ENCODE assay signal across 8 mouse cellular contexts in the genomic region with DNA sequence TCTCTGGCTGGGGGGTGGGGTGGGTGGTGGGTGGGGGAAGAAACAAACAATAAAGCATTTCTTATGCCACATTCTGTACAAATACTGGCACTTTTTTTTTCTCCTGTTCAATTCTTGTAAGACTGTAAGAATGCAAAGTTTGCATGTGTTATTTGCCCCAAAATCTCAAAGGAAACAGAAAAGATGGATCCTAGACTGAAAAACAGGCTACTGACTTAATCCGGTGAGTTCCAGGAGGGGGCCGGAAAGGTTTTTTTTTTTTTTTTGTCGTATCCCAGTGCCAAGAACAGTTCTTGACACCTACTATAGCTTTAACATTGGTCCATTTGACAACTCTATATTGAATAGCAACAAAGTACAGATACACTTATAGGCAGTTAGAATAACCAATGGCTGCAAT. TPM values are rescaled to one million over a fixed set of nuclear protein-coding genes. Genes with fewer than 3 reads are reported as not detected.
DNase-seq lines count a peak whose midpoint lies in the region; ATAC-seq and TF ChIP-seq lines count a peak whose summit lies in the region.

No protein-coding gene starts in this region.

- H3K9ac ChIP-seq in heart, embryonic 12.5 days: no peak overlapping the region
- H3K9ac ChIP-seq in hindbrain, embryonic 11.5 days (ENCODE audit: low read depth, low read length): peak overlapping the region; percentile 42; the same call in 1 of the 2 replicates

- no peak for ATAC-seq in heart, embryonic 12.5 days (ENCODE audit: insufficient number of reproducible peaks, low FRiP score)
- no peak for ATAC-seq in G1E (ENCODE audit: extremely low read depth, insufficient number of reproducible peaks, low FRiP score, poor library complexity, severe bottlenecking)
- peak; percentile 4; the same call in 1 of the 2 replicates for ATAC-seq in hindbrain, embryonic 11.5 days (ENCODE audit: low FRiP score)

- H3K9me3 ChIP-seq in heart, embryonic 12.5 days (replicated peaks): no peaks in the 10 kb centered on the region
- H3K9me3 ChIP-seq in G1E (replicated peaks): no peaks in the 10 kb centered on the region
- H3K9me3 ChIP-seq in hindbrain, embryonic 11.5 days (ENCODE audit: control insufficient read depth, low read length): no peaks in the 10 kb centered on the region
- no peaks in the 10 kb centered on the region for H3K9me3 ChIP-seq in midbrain, embryonic 10.5 days (replicated peaks)

- peaks cover 14% of the 10 kb centered on the region for H3K4me1 ChIP-seq in heart, embryonic 12.5 days (replicated peaks)
- peaks cover 19% of the 10 kb centered on the region for H3K4me1 ChIP-seq in G1E (ENCODE audit: insufficient read depth, low read depth, low read length)
- 0 out of 2 replicates have a peak, but pooled peaks cover 2% of the 10 kb centered on the region for H3K4me1 ChIP-seq in hindbrain, embryonic 11.5 days (replicated peaks; ENCODE audit: control insufficient read depth, insufficient read depth, low read length)
- peaks cover 18% of the 10 kb centered on the region for H3K4me1 ChIP-seq in midbrain, embryonic 10.5 days

- H3K4me3 ChIP-seq in heart, embryonic 12.5 days: peak overlapping the region; percentile 88
- peak overlapping the region; percentile 81 for H3K4me3 ChIP-seq in G1E (ENCODE audit: low read depth, low read length)
- peak overlapping the region; percentile 73 for H3K4me3 ChIP-seq in hindbrain, embryonic 11.5 days (ENCODE audit: low read depth, low read length)
- H3K4me3 ChIP-seq in midbrain, embryonic 10.5 days: peak overlapping the region; percentile 80

- WGBS in heart, embryonic 12.5 days: 22% methylated on average over 3 of the region's 3 CpGs
- 29% methylated on average over 3 of the region's 3 CpGs for WGBS in hindbrain, embryonic 11.5 days
- WGBS in midbrain, embryonic 10.5 days: 30% methylated on average over 3 of the region's 3 CpGs

- DNase-seq in heart, postnatal 4 days: no peak
- no peak for DNase-seq in G1E (ENCODE audit: low spot score)
- DNase-seq in hindbrain, embryonic 11.5 days (ENCODE audit: low spot score): no peak
- no peak for DNase-seq in midbrain, embryonic 10.5 days (ENCODE audit: low spot score)
- DNase-seq in gastrocnemius, adult 18-20 months (ENCODE audit: low spot score): no peak
- DNase-seq in gastrocnemius, adult 8-10 months (ENCODE audit: low spot score in 2 of 2): no peak
- DNase-seq in lung, postnatal 36 days: no peak

- no peak for TF ChIP-seq CTCF in G1E (IDR thresholded peaks at IDR 0.05; ENCODE audit: low read depth, low read length)

- H3K27ac ChIP-seq in heart, embryonic 12.5 days (ENCODE audit: poor library complexity, severe bottlenecking): no peak overlapping the region
- no peak overlapping the region for H3K27ac ChIP-seq in hindbrain, embryonic 11.5 days (ENCODE audit: low read depth, low read length)
- peak overlapping the region; percentile 92 for H3K27ac ChIP-seq in midbrain, embryonic 10.5 days (replicated peaks)

- peak overlapping the region; percentile 76 for H3K4me2 ChIP-seq in heart, embryonic 12.5 days
- peak overlapping the region; percentile 14; the same call in 1 of the 2 replicates for H3K4me2 ChIP-seq in hindbrain, embryonic 11.5 days (replicated peaks; ENCODE audit: low read depth, low read length)

- H3K27me3 ChIP-seq in heart, embryonic 12.5 days (replicated peaks): no peaks in the 10 kb centered on the region
- H3K27me3 ChIP-seq in G1E (ENCODE audit: insufficient read depth, low read length): peaks cover 6% of the 10 kb centered on the region; the same call in 1 of the 2 replicates
- H3K27me3 ChIP-seq in hindbrain, embryonic 11.5 days (ENCODE audit: control insufficient read depth, insufficient read depth, low read length): no peaks in the 10 kb centered on the region
- H3K27me3 ChIP-seq in midbrain, embryonic 10.5 days (ENCODE audit: low read depth, poor library complexity, severe bottlenecking): no peaks in the 10 kb centered on the region

- H3K36me3 ChIP-seq in heart, embryonic 12.5 days: no peaks in the 10 kb centered on the region
- peaks cover 2% of the 10 kb centered on the region for H3K36me3 ChIP-seq in G1E (replicated peaks)
- no peaks in the 10 kb centered on the region for H3K36me3 ChIP-seq in hindbrain, embryonic 11.5 days (ENCODE audit: control insufficient read depth, insufficient read depth, low read length)
- no peaks in the 10 kb centered on the region for H3K36me3 ChIP-seq in midbrain, embryonic 10.5 days

RNA-seq across cellular contexts. Expression of a gene that starts 0.5 kb away (rescaled TPM):
- polyA plus RNA-seq in heart, embryonic 12.5 days (2016; fragmentation: Nextera tagmentation; extraction: Ambion mirVana): 55.3 and 55.9 TPM in 2 replicates
- total RNA-seq in heart, postnatal 4 days (2021): 10 to 100 TPM; 63.1 to 68.1 TPM
- total RNA-seq in G1E (2014; fragmentation: Nextera tagmentation) (167 and 204 TPM in 2 replicates), G1E (2017) (79.1 and 93.4 TPM in 2 replicates)
- 2.1 and 3.8 TPM in 2 replicates for polyA plus RNA-seq in G1E (2012)
- 90.5 and 96.3 TPM in 2 replicates for polyA plus RNA-seq in hindbrain, embryonic 11.5 days (2014; fragmentation: Nextera tagmentation; extraction: Ambion mirVana)
- 82.7 and 84.3 TPM in 2 replicates for polyA plus RNA-seq in midbrain, embryonic 10.5 days (2016; fragmentation: Nextera tagmentation; extraction: Ambion mirVana)
- 10 to 100 TPM; 58.5 to 61.7 TPM for total RNA-seq in gastrocnemius, adult 18-20 months (2021)
- 10 to 100 TPM; 56.6 to 65.1 (median 60.5) TPM for total RNA-seq in gastrocnemius, adult 8-10 months (2022)

RNA-seq across cellular contexts. Expression of a gene that starts 36.2 kb away (rescaled TPM):
- polyA plus RNA-seq in heart, embryonic 12.5 days (2016; fragmentation: Nextera tagmentation; extraction: Ambion mirVana): 6.2 and 7.6 TPM in 2 replicates
- 10 to 100 TPM; 11.1 to 11.4 TPM for total RNA-seq in heart, postnatal 4 days (2021)
- total RNA-seq in G1E (2014; fragmentation: Nextera tagmentation) (28.6 and 31.7 TPM in 2 replicates), G1E (2017) (9.3 and 9.7 TPM in 2 replicates)
- 35.4 and 38.6 TPM in 2 replicates for polyA plus RNA-seq in G1E (2012)
- 11.0 and 14.4 TPM in 2 replicates for polyA plus RNA-seq in hindbrain, embryonic 11.5 days (2014; fragmentation: Nextera tagmentation; extraction: Ambion mirVana)
- 9.3 and 10.5 TPM in 2 replicates for polyA plus RNA-seq in midbrain, embryonic 10.5 days (2016; fragmentation: Nextera tagmentation; extraction: Ambion mirVana)
- 1 to 10 TPM; 1.9 to 2.4 TPM for total RNA-seq in gastrocnemius, adult 18-20 months (2021)
- total RNA-seq in gastrocnemius, adult 8-10 months (2022): 1 to 10 TPM; 2.3 to 3.4 (median 2.6) TPM
